8 mouse cellular contexts compared by ENCODE assay signal in genomic region chr5:24452691-24453233, GRCm38 (mm10). TPM values are rescaled to one million over a fixed set of nuclear protein-coding genes. Genes with fewer than 3 reads are reported as not detected.
A peak's percentile ranks its signal among the peaks of the same experiment; 100 is the strongest.
DNase-seq lines count a peak whose midpoint lies in the region; ATAC-seq and TF ChIP-seq lines count a peak whose summit lies in the region.

No protein-coding gene starts in this region.

- ATAC-seq in embryonic facial prominence, embryonic 12.5 days (ENCODE audit: insufficient number of reproducible peaks, insufficient read depth, low FRiP score, low TSS enrichment): peak; percentile 49
- peak; percentile 1; the same call in 1 of the 2 replicates for ATAC-seq in liver, embryonic 14.5 days (ENCODE audit: insufficient read depth)
- ATAC-seq in activated CD4-positive, CD25-positive, alpha-beta regulatory T cell, adult 4 months: no peak

- H3K4me1 ChIP-seq in embryonic facial prominence, embryonic 12.5 days: peaks cover 45% of the 10 kb centered on the region
- H3K4me1 ChIP-seq in liver, embryonic 14.5 days (replicated peaks; ENCODE audit: control insufficient read depth in 2 of 2, insufficient read depth in 2 of 2, low read length in 1 of 2): peaks cover 23 to 24% of the 10 kb centered on the region in 2 experiments
- H3K4me1 ChIP-seq in olfactory bulb, adult 2 months (ENCODE audit: control insufficient read depth, insufficient read depth, low read length): peaks cover 38% of the 10 kb centered on the region

- WGBS in embryonic facial prominence, embryonic 12.5 days: under 1% methylated on average over 29 of the region's 29 CpGs
- 1% methylated on average over 29 of the region's 29 CpGs for WGBS in liver, embryonic 14.5 days (ENCODE audit: insufficient replicate concordance)
- WGBS in olfactory bulb, adult 2 months: under 1% methylated on average over 29 of the region's 29 CpGs

- H3K36me3 ChIP-seq in embryonic facial prominence, embryonic 12.5 days: peaks cover 8% of the 10 kb centered on the region; the same call in 1 of the 2 replicates
- H3K36me3 ChIP-seq in liver, embryonic 14.5 days (replicated peaks; ENCODE audit: control insufficient read depth, insufficient read depth, low read depth): no peaks in the 10 kb centered on the region; the same call in 1 of the 2 replicates

- H3K9ac ChIP-seq in embryonic facial prominence, embryonic 12.5 days: peak overlapping the region; percentile 97
- H3K9ac ChIP-seq in liver, embryonic 14.5 days (replicated peaks): peak overlapping the region; percentile 89

- H3K4me3 ChIP-seq in embryonic facial prominence, embryonic 12.5 days: peak overlapping the region; percentile 84
- H3K4me3 ChIP-seq in liver, embryonic 14.5 days (ENCODE audit: insufficient read depth in 1 of 2, low read depth in 2 of 2, low read length in 2 of 2): peak overlapping the region; percentile 90 to 94
- peak overlapping the region; percentile 93 for H3K4me3 ChIP-seq in olfactory bulb, adult 2 months (ENCODE audit: insufficient read depth, low read depth, low read length)

- H3K27ac ChIP-seq in embryonic facial prominence, embryonic 12.5 days: peak overlapping the region; percentile 97; the same call in 1 of the 2 replicates
- peak overlapping the region; percentile 81 for H3K27ac ChIP-seq in liver, embryonic 14.5 days
- peak overlapping the region; percentile 67 for H3K27ac ChIP-seq in olfactory bulb, adult 2 months (ENCODE audit: insufficient read depth, low read depth, low read length)

- no peak for TF ChIP-seq POLR2A in olfactory bulb, adult 2 months (IDR thresholded peaks at IDR 0.05; ENCODE audit: insufficient read depth, low read depth, low read length)

- H3K4me2 ChIP-seq in embryonic facial prominence, embryonic 12.5 days (replicated peaks): peak overlapping the region; percentile 97
- H3K4me2 ChIP-seq in liver, embryonic 14.5 days (ENCODE audit: low read depth): peak overlapping the region; percentile 100

- DNase-seq in lung, adult 18-20 months: peak; percentile 31 to 39
- no peak for DNase-seq in lung, postnatal 36 days
- DNase-seq in adipocyte (ENCODE audit: low spot score): peak; percentile 23
- peak; percentile 42 for DNase-seq in heart, postnatal 4 days
- DNase-seq in liver, embryonic 14.5 days (ENCODE audit: low read depth in 3 of 3, low spot score in 3 of 3): no peak

- no peaks in the 10 kb centered on the region for H3K9me3 ChIP-seq in embryonic facial prominence, embryonic 12.5 days
- no peaks in the 10 kb centered on the region for H3K9me3 ChIP-seq in liver, embryonic 14.5 days (ENCODE audit: control insufficient read depth, low read length)

- no peak for TF ChIP-seq EP300 in liver, embryonic 14.5 days (IDR thresholded peaks at IDR 0.05; ENCODE audit: low read depth)

- TF ChIP-seq CTCF in liver, embryonic 14.5 days (IDR thresholded peaks at IDR 0.05; ENCODE audit: low read depth): peak; percentile 3; the same call in 1 of the 2 replicates
- TF ChIP-seq CTCF in olfactory bulb, adult 2 months (IDR thresholded peaks at IDR 0.05; ENCODE audit: insufficient read depth, low read depth, low read length): no peak

- no peaks in the 10 kb centered on the region for H3K27me3 ChIP-seq in embryonic facial prominence, embryonic 12.5 days
- no peaks in the 10 kb centered on the region for H3K27me3 ChIP-seq in liver, embryonic 14.5 days (ENCODE audit: control insufficient read depth, insufficient read depth, low read length)

RNA-seq across cellular contexts. Expression of gene Agap3, which starts 0.8 kb away (rescaled TPM):
- polyA plus RNA-seq in embryonic facial prominence, embryonic 12.5 days (2016; fragmentation: Nextera tagmentation; extraction: Ambion mirVana): 52.4 and 68.6 TPM in 2 replicates
- total RNA-seq in heart, postnatal 4 days (2021): 10 to 100 TPM; 83.4 to 97.4 TPM
- 16.9 and 17.8 TPM in 2 replicates for polyA plus RNA-seq in liver, embryonic 14.5 days (2012; rRNA removed)
- polyA plus RNA-seq in liver, embryonic 14.5 days (2014; fragmentation: Nextera tagmentation; extraction: Ambion mirVana): 6.6 and 10.1 TPM in 2 replicates
- polyA plus RNA-seq in olfactory bulb, adult 2 months (2012; ENCODE audit: insufficient read depth, insufficient read length, low replicate concordance, missing spikeins): not detected in 2 replicates
- polyA plus RNA-seq in activated CD4-positive, CD25-positive, alpha-beta regulatory T cell, adult 4 months (2017; shearing (Covaris generic)): 1 to 10 TPM; 3.9 to 6.0 TPM

RNA-seq across cellular contexts. Expression of gene Tmub1, which starts 5.1 kb away (rescaled TPM):
- polyA plus RNA-seq in embryonic facial prominence, embryonic 12.5 days (2016; fragmentation: Nextera tagmentation; extraction: Ambion mirVana): 24.7 and 24.9 TPM in 2 replicates
- 1 to 10 TPM; 8.5 to 8.7 TPM for total RNA-seq in heart, postnatal 4 days (2021)
- 5.3 and 7.6 TPM in 2 replicates for polyA plus RNA-seq in liver, embryonic 14.5 days (2012; rRNA removed)
- polyA plus RNA-seq in liver, embryonic 14.5 days (2014; fragmentation: Nextera tagmentation; extraction: Ambion mirVana): 4.0 and 6.5 TPM in 2 replicates
- not detected in 2 replicates for polyA plus RNA-seq in olfactory bulb, adult 2 months (2012; ENCODE audit: insufficient read depth, insufficient read length, low replicate concordance, missing spikeins)
- 10 to 100 TPM; 51.1 to 65.5 TPM for polyA plus RNA-seq in activated CD4-positive, CD25-positive, alpha-beta regulatory T cell, adult 4 months (2017; shearing (Covaris generic))

RNA-seq across cellular contexts. Expression of gene Fastk, which starts 7.7 kb away (rescaled TPM):
- polyA plus RNA-seq in embryonic facial prominence, embryonic 12.5 days (2016; fragmentation: Nextera tagmentation; extraction: Ambion mirVana): 117 and 122 TPM in 2 replicates
- total RNA-seq in heart, postnatal 4 days (2021): 100 to 1,000 TPM; 194 to 206 TPM
- 59.9 and 82.4 TPM in 2 replicates for polyA plus RNA-seq in liver, embryonic 14.5 days (2012; rRNA removed)
- 40.8 and 47.2 TPM in 2 replicates for polyA plus RNA-seq in liver, embryonic 14.5 days (2014; fragmentation: Nextera tagmentation; extraction: Ambion mirVana)
- not detected in 2 replicates for polyA plus RNA-seq in olfactory bulb, adult 2 months (2012; ENCODE audit: insufficient read depth, insufficient read length, low replicate concordance, missing spikeins)
- 10 to 100 TPM; 34.9 to 49.5 TPM for polyA plus RNA-seq in activated CD4-positive, CD25-positive, alpha-beta regulatory T cell, adult 4 months (2017; shearing (Covaris generic))

RNA-seq across cellular contexts. Expression of gene Slc4a2, which starts 29.1 kb away (rescaled TPM):
- 46.6 and 49.8 TPM in 2 replicates for polyA plus RNA-seq in embryonic facial prominence, embryonic 12.5 days (2016; fragmentation: Nextera tagmentation; extraction: Ambion mirVana)
- 10 to 100 TPM; 63.2 to 65.7 TPM for total RNA-seq in heart, postnatal 4 days (2021)
- 11.6 and 12.9 TPM in 2 replicates for polyA plus RNA-seq in liver, embryonic 14.5 days (2012; rRNA removed)
- 5.6 and 6.0 TPM in 2 replicates for polyA plus RNA-seq in liver, embryonic 14.5 days (2014; fragmentation: Nextera tagmentation; extraction: Ambion mirVana)
- not detected in 2 replicates for polyA plus RNA-seq in olfactory bulb, adult 2 months (2012; ENCODE audit: insufficient read depth, insufficient read length, low replicate concordance, missing spikeins)
- polyA plus RNA-seq in activated CD4-positive, CD25-positive, alpha-beta regulatory T cell, adult 4 months (2017; shearing (Covaris generic)): 10 to 100 TPM; 12.2 to 13.3 TPM

RNA-seq across cellular contexts. Expression of gene Cdk5, which starts 29.4 kb away (rescaled TPM):
- 62.2 and 63.2 TPM in 2 replicates for polyA plus RNA-seq in embryonic facial prominence, embryonic 12.5 days (2016; fragmentation: Nextera tagmentation; extraction: Ambion mirVana)
- total RNA-seq in heart, postnatal 4 days (2021): 10 to 100 TPM; 22.4 to 26.1 TPM
- 9.9 and 10.3 TPM in 2 replicates for polyA plus RNA-seq in liver, embryonic 14.5 days (2012; rRNA removed)
- 8.2 and 8.9 TPM in 2 replicates for polyA plus RNA-seq in liver, embryonic 14.5 days (2014; fragmentation: Nextera tagmentation; extraction: Ambion mirVana)
- polyA plus RNA-seq in olfactory bulb, adult 2 months (2012; ENCODE audit: insufficient read depth, insufficient read length, low replicate concordance, missing spikeins): not detected in 2 replicates
- 10 to 100 TPM; 54.8 to 58.3 TPM for polyA plus RNA-seq in activated CD4-positive, CD25-positive, alpha-beta regulatory T cell, adult 4 months (2017; shearing (Covaris generic))

Comparison
In these comparisons a context has a peak if more than half of its experiments do, and no peak if none do; other contexts are left out.
1. DNase-seq: peak in lung, adult 18-20 months (2 of 2), adipocyte (single experiment) and heart, postnatal 4 days (single experiment); none in lung, postnatal 36 days (single experiment) and liver, embryonic 14.5 days (0 of 3).
2. Peak in every context shown above with its lines, with median percentiles within 50 percentile points of each other: H3K27ac ChIP-seq and H3K4me3 ChIP-seq.